Mouse (Mus musculus) hindbrain, embryonic 12.5 days (tissue): ENCODE results near the gene Fat3. TPM values are rescaled to one million over a fixed set of nuclear protein-coding genes. Genes with fewer than 3 reads are reported as not detected.

Experiments used
- ATAC-seq: fragments of 200-750 bp; cut with Nextera tagmentation; 2 replicates; pipeline ENCODE4 v1.8.0; 2017; ENCODE audit warnings: moderate TSS enrichment; ENCODE audit not compliant: low FRiP score
- H3K27ac ChIP-seq: fragments of 300-500 bp; sonication (generic); 2 replicates; pipeline ENCODE4 v1.5.1; 2016; ENCODE audit warnings: mild to moderate bottlenecking
- H3K27me3 ChIP-seq: fragments of 300-500 bp; sonication (generic); 2 replicates; pipeline ENCODE4 v1.6.1; 2016; ENCODE audit warnings: mild to moderate bottlenecking
- H3K36me3 ChIP-seq: fragments of 300-500 bp; sonication (generic); 2 replicates; pipeline ENCODE4 v1.6.1; 2016; ENCODE audit warnings: mild to moderate bottlenecking
- H3K4me1 ChIP-seq: fragments of 300-500 bp; sonication (generic); 2 replicates; pipeline ENCODE4 v1.6.1; 2016
- H3K4me2 ChIP-seq: fragments of 300-500 bp; sonication (generic); replicated peaks from 2 replicates; pipeline ENCODE4 v1.6.1; 2016; ENCODE audit warnings: mild to moderate bottlenecking
- H3K4me3 ChIP-seq: fragments of 300-500 bp; sonication (generic); 2 replicates; pipeline ENCODE4 v1.5.1; 2016; ENCODE audit warnings: mild to moderate bottlenecking
- H3K9ac ChIP-seq: fragments of 300-500 bp; sonication (generic); 2 replicates; pipeline ENCODE4 v1.6.1; 2016; ENCODE audit warnings: mild to moderate bottlenecking, moderate library complexity
- H3K9me3 ChIP-seq: fragments of 300-500 bp; sonication (generic); replicated peaks from 2 replicates; pipeline ENCODE4 v1.6.1; 2016; ENCODE audit warnings: mild to moderate bottlenecking
- WGBS: fragments of 180-500 bp; shearing (Covaris S2); methylation state at CpG from one replicate; pipeline ENCODE4 v1.1.7; 2016; 5-methylcytosine and 5-hydroxymethylcytosine counted together
- polyA plus RNA-seq: library from polyadenylated mRNA; unstranded; fragments of >200 nt; fragmentation: Nextera tagmentation; extraction: Ambion mirVana; gene quantifications from 2 replicates; pipeline ENCODE4 v1.2.1, GENCODE M21; 2016

The Fat3 gene
- polyA plus RNA-seq, 1 experiment from 2014 or later, result 11.6 TPM

DNA sequence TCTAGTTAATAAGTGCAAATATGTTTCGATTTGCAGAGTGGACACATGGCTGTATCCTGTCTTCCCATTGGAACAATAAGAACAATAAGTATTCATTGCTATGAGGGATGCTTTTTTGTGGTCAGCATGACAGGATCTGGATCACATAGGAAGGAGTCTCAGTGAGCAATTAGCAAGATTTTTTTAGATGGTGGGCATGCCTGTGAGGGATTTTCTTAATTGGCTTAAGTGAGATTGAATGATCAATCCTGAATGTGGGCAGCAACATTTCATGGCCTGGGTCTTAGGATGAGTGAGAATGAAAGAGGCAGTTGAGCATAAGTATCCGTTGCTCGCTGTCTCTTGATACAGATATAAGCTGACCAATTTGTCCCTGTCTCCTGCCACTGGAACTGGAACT lies 4.8 kb downstream of the Fat3 start:
- H3K4me3 ChIP-seq, result no peak overlapping the region
- 88% methylated on average over 3 of the region's 3 CpGs for WGBS
- no peaks in the 10 kb centered on the region for H3K27me3 ChIP-seq
- peaks cover 12% of the 10 kb centered on the region for H3K4me1 ChIP-seq
- H3K9ac ChIP-seq, result no peak overlapping the region
- no peak overlapping the region for H3K27ac ChIP-seq
- ATAC-seq, result no peak
- H3K4me2 ChIP-seq, result no peak overlapping the region
- no peaks in the 10 kb centered on the region for H3K9me3 ChIP-seq
- no peaks in the 10 kb centered on the region for H3K36me3 ChIP-seq

DNA sequence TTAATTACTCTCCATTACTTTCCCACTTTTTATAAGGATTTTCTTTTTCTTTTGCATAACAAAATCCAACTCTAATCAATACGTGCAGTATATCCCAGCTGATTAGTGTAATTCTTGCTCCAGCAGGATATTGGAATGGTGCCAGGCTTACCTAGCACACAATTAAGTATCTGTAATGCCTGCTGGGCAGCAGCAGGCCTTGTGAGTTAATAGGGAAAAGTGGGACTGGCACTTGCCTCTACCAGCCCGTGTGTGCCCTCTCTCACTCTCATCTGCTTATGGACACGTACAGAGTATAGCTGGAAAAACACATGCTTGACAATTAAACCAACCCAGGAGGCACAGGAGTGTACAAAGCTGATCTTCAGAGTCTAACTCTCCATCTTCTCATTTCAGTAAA lies 11.4 kb downstream of the Fat3 start:
- Histone ChIP-seq H3K9ac (no peak overlapping the region), H3K9me3 (no peaks in the 10 kb centered on the region), H3K4me3 (no peak overlapping the region), H3K27ac (peak overlapping the region; percentile 40), H3K4me1 (peaks cover 30% of the 10 kb centered on the region), H3K36me3 (no peaks in the 10 kb centered on the region), H3K27me3 (no peaks in the 10 kb centered on the region), H3K4me2 (no peak overlapping the region)
- WGBS, result 37% methylated on average over 3 of the region's 3 CpGs
- no peak for ATAC-seq

DNA sequence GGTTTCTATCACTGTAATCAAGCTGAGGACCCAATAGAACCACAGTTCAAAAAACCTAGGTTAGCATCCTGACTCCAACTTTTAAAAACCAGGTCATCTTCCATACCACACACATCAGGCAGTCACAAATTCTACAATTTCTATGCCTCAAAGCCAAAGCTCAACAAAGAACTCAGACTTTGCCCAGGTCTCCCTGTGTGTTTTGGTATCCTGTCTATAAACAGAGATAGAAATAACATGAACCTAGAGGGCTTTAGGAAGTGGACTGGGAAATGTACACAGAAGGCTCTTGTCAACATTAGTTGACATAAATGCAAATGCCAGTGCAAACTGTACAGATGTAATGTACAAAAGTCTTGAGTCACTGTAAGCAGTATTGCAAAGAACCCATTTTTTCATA lies 13.5 kb downstream of the Fat3 start:
- Histone ChIP-seq H3K4me1 (peaks cover 30% of the 10 kb centered on the region), H3K4me3 (no peak overlapping the region), H3K27ac (no peak overlapping the region), H3K9me3 (no peaks in the 10 kb centered on the region), H3K27me3 (no peaks in the 10 kb centered on the region), H3K9ac (no peak overlapping the region), H3K36me3 (no peaks in the 10 kb centered on the region), H3K4me2 (no peak overlapping the region)
- ATAC-seq, result no peak

DNA sequence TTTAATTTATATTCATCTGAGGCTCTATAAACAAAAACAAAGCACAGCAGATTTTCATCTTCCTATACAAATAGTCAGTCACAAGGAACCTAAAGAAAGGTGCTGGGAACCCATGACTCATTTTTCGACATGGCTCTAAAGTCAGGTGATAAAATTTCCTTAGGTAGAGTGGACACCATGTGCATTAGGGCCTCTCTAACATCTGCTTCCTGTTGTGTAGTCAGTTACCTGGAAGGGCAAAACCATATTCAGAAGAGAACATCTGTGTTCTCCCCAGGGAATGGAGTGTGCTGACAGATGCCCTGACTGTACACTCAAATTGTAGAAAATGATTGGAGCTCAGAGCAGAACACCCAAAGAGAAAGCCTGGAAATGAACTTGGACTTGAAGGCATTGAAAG lies 14.9 kb downstream of the Fat3 start:
- Histone ChIP-seq H3K9ac (no peak overlapping the region), H3K27me3 (no peaks in the 10 kb centered on the region), H3K4me1 (peaks cover 30% of the 10 kb centered on the region), H3K4me3 (no peak overlapping the region), H3K36me3 (no peaks in the 10 kb centered on the region), H3K27ac (peak overlapping the region; percentile 79), H3K9me3 (no peaks in the 10 kb centered on the region), H3K4me2 (no peak overlapping the region)
- ATAC-seq, result no peak
- 90% methylated on average over 1 of the region's 1 CpGs for WGBS

DNA sequence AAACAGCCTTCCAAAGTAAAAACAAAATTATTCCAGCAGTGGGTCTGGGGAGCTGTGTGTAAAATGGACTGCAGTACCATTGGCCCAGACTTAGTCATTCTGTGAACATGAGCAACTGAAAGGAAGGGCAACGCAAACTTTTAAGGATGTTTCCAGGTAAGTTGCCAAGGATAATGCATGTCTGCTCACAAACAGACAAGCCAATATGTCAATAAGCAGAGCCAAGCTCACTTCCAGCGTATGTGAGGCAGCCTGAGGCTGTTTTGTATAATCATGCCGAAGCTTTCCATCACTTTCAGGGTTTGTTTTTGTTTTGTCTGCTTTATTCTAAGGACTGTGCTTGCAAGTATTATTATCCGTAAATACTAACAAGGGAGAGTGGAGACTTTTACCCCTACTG lies 15.9 kb downstream of the Fat3 start:
- no peak overlapping the region for H3K9ac ChIP-seq
- peak overlapping the region; percentile 15 for H3K4me2 ChIP-seq
- WGBS, result 27% methylated on average over 4 of the region's 4 CpGs
- no peaks in the 10 kb centered on the region for H3K27me3 ChIP-seq
- peaks cover 30% of the 10 kb centered on the region for H3K4me1 ChIP-seq
- ATAC-seq, result peak; percentile 75; the same call in 1 of the 2 replicates
- H3K27ac ChIP-seq, result peak overlapping the region; percentile 79
- H3K9me3 ChIP-seq, result no peaks in the 10 kb centered on the region
- no peaks in the 10 kb centered on the region for H3K36me3 ChIP-seq
- H3K4me3 ChIP-seq, result no peak overlapping the region; the same call in 1 of the 2 replicates

DNA sequence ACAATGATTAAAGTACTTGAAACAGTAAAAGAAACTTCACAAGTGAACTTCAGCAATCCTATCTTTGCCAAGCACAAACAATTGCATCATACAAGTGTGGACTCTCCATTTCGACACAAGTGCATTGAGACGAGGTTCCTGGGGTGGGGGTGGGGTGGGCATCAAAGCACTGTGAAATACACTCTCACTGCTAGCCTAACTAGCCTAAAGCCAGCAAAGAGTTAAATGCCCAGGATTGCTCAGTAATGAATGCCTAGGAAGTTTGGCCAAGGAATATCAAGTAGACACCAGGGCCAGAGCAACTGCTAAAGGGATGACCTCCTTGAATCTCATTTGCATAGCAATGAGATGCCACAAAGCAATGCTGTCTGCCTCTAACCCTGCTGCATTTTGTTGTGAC lies 16.3 kb downstream of the Fat3 start:
- Histone ChIP-seq H3K27ac (peak overlapping the region; percentile 79), H3K9ac (no peak overlapping the region), H3K4me2 (peak overlapping the region; percentile 15), H3K4me3 (no peak overlapping the region), H3K4me1 (peaks cover 28% of the 10 kb centered on the region), H3K27me3 (no peaks in the 10 kb centered on the region), H3K36me3 (no peaks in the 10 kb centered on the region), H3K9me3 (no peaks in the 10 kb centered on the region)
- ATAC-seq, result peak; percentile 93
- WGBS, result 14% methylated on average over 2 of the region's 2 CpGs

DNA sequence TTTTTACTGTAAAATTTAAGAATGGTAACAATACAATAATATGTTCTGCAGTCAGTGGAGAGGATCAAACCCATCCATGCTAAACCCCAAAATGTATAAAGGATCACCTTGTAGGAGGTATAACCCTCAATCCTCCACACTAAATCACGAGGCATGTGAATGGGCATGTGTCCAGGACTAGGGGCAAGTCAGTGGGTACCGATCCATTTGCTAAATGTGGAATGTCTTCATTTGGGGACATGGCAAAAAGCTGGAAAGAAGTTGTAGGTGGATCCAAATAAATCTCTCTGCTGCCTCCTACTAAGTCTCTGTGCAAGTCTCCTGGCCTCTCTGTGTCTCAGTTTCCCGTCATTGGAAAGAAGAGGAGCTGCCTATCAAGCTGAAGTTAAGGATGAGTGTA lies 39.6 kb downstream of the Fat3 start:
- Histone ChIP-seq H3K36me3 (no peaks in the 10 kb centered on the region), H3K27ac (no peak overlapping the region), H3K9ac (no peak overlapping the region), H3K9me3 (no peaks in the 10 kb centered on the region), H3K27me3 (no peaks in the 10 kb centered on the region), H3K4me2 (no peak overlapping the region), H3K4me1 (0 out of 2 replicates have a peak, but pooled peaks cover 3% of the 10 kb centered on the region), H3K4me3 (no peak overlapping the region)
- 87% methylated on average over 3 of the region's 3 CpGs for WGBS
- no peak for ATAC-seq

DNA sequence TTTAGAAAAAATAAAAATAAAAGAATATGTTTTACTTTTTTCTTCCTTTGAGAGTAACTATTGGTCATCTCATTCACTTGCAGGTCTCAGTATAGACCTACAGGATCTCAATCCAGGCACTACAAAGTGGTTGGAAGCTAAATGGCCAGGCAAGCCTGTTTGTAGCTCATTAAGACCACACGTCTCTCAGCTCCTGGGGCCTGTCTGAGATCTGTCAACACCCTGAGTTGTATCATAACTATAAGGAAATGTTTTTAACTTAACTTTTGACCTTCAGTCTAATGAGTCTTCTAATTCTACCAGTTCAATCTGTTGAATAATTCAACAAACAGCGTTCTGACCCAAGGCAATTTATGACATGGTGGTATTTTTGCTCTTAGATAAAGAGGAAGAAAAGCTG lies 40.5 kb downstream of the Fat3 start:
- H3K9me3 ChIP-seq, result no peaks in the 10 kb centered on the region
- no peak overlapping the region for H3K4me2 ChIP-seq
- no peak overlapping the region for H3K4me3 ChIP-seq
- no peaks in the 10 kb centered on the region for H3K27me3 ChIP-seq
- no peak overlapping the region for H3K27ac ChIP-seq
- ATAC-seq, result no peak
- no peaks in the 10 kb centered on the region for H3K36me3 ChIP-seq
- no peak overlapping the region for H3K9ac ChIP-seq
- 69% methylated on average over 2 of the region's 2 CpGs for WGBS
- H3K4me1 ChIP-seq, result 0 out of 2 replicates have a peak, but pooled peaks cover 3% of the 10 kb centered on the region

DNA sequence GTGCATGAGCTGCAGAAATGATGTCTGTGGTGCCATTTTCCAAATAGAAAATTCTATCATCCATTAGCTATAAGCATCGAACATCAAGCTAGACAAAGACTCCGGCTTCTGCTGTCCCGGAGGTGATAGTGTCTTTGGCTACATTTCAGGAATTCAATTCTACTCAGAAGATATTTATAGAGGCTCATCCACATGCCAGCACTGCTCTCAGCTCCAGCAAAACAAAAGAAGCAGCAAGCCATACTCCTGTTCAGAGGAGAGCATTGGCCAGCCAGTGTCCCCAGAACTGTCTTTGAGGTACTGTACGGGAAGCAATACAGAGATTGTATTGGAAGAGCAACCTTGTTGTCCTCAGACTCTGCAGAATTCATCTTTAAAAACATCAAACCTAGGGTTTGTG lies 59.2 kb downstream of the Fat3 start:
- 77% methylated on average over 4 of the region's 4 CpGs for WGBS
- no peaks in the 10 kb centered on the region for H3K27me3 ChIP-seq
- no peak overlapping the region for H3K4me2 ChIP-seq
- 0 out of 2 replicates have a peak overlapping the region, but pooled peaks have one; percentile 13 for H3K27ac ChIP-seq
- H3K9me3 ChIP-seq, result no peaks in the 10 kb centered on the region
- H3K4me1 ChIP-seq, result peaks cover 49% of the 10 kb centered on the region
- H3K4me3 ChIP-seq, result no peak overlapping the region
- no peak overlapping the region for H3K9ac ChIP-seq
- H3K36me3 ChIP-seq, result no peaks in the 10 kb centered on the region
- no peak for ATAC-seq

DNA sequence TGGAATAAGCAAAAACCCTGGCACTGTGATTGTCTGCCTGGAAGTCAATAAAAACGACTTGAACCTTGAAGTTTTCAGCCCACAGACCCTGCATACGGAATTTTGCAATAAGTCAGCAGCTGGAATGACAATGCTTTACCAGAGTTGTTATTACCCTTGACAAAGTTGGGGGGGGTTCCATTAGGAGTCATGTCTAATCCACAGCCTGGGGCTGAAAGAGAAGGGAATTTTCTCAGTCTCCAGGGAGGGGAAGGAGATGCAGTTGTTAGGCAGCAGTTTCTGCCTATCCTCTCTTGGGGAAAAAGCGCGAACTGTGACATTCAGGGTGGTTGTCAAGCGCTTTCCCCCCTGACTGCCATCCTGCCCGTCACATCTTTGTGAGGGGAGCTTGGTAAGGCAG lies 60.4 kb downstream of the Fat3 start:
- H3K9me3 ChIP-seq, result no peaks in the 10 kb centered on the region
- H3K9ac ChIP-seq, result no peak overlapping the region
- H3K4me2 ChIP-seq, result peak overlapping the region; percentile 27
- H3K27me3 ChIP-seq, result no peaks in the 10 kb centered on the region
- peaks cover 53% of the 10 kb centered on the region for H3K4me1 ChIP-seq
- H3K36me3 ChIP-seq, result no peaks in the 10 kb centered on the region
- H3K27ac ChIP-seq, result peak overlapping the region; percentile 72
- 28% methylated on average over 6 of the region's 6 CpGs for WGBS
- no peak for ATAC-seq
- H3K4me3 ChIP-seq, result no peak overlapping the region

DNA sequence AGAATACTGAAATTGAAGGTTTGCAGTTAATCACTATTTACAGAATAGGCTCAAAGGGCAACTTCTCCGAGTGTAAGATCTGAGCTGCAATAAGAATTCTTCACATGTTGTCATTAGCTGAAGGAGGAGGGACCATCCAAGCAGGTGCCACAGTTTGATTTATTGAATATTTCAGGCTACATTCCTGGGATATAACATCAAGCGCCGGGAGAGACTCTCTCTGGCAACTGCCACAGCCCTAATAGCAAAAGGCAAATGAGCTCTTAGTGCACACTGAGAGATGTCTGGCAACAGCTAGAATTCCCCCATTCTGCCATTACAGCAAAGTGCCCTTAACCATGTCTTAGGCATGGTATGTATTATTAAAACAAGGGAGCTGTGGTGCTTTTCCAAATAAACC lies 61.1 kb downstream of the Fat3 start:
- H3K27me3 ChIP-seq, result no peaks in the 10 kb centered on the region
- H3K9ac ChIP-seq, result no peak overlapping the region
- no peaks in the 10 kb centered on the region for H3K9me3 ChIP-seq
- peak overlapping the region; percentile 72 for H3K27ac ChIP-seq
- H3K4me3 ChIP-seq, result no peak overlapping the region
- peaks cover 55% of the 10 kb centered on the region for H3K4me1 ChIP-seq
- H3K36me3 ChIP-seq, result no peaks in the 10 kb centered on the region
- no peak overlapping the region; the same call in 1 of the 2 replicates for H3K4me2 ChIP-seq
- 32% methylated on average over 3 of the region's 3 CpGs for WGBS
- ATAC-seq, result peak; percentile 12; the same call in 1 of the 2 replicates

DNA sequence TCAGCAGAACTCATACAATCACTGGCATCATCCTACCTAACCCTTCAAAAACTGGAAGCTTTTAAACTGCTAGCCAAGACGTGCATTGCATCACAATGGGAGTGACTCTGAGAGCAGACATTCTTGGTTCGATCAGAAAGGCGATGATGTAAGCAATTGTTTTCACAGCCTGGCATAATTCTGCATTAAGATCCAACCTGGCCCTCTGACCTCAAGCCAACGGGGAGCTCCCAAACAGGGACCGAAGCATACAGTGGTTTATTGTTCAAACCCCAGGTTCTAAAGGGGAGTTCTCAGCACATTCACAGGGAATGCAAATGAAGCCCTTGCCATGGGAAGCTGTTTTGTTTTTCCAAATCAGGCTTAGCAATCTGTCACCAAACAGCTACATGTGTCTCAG lies 63.3 kb downstream of the Fat3 start:
- Histone ChIP-seq H3K36me3 (no peaks in the 10 kb centered on the region), H3K9me3 (no peaks in the 10 kb centered on the region), H3K9ac (no peak overlapping the region), H3K27ac (peak overlapping the region; percentile 77), H3K4me2 (peak overlapping the region; percentile 24; the same call in 1 of the 2 replicates), H3K4me1 (peaks cover 55% of the 10 kb centered on the region), H3K4me3 (no peak overlapping the region), H3K27me3 (no peaks in the 10 kb centered on the region)
- peak; percentile 78 for ATAC-seq
- 6% methylated on average over 5 of the region's 5 CpGs for WGBS

DNA sequence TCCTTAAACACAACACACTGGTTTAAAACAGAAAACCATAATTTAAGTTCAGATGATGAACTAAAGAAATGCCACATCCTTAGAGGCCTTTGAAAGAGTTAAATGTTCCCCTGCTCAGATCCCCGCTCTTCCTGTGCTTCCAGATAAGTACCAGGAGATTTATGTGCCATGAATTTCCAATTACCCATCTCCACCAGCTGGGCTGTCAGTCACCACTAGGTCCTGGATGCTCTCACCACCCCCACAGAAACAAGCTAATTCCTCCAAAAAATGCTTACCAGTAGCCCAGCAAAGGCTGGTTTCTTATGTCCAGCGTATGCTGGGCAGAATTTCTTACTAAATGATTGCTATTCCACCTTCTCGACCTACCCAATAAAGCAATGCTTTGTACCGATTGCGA lies 72.5 kb downstream of the Fat3 start:
- H3K4me1 ChIP-seq, result peaks cover 9% of the 10 kb centered on the region
- H3K9me3 ChIP-seq, result no peaks in the 10 kb centered on the region
- H3K4me3 ChIP-seq, result no peak overlapping the region
- H3K27me3 ChIP-seq, result no peaks in the 10 kb centered on the region
- ATAC-seq, result peak; percentile 69
- H3K27ac ChIP-seq, result peak overlapping the region; percentile 73
- no peak overlapping the region for H3K4me2 ChIP-seq
- no peaks in the 10 kb centered on the region for H3K36me3 ChIP-seq
- H3K9ac ChIP-seq, result no peak overlapping the region
- 45% methylated on average over 5 of the region's 5 CpGs for WGBS
